ENCODE assay signal across 17 mouse cellular contexts in genomic region chr12:117252426-117252779, GRCm38 (mm10).
A peak's percentile ranks its signal among the peaks of the same experiment; 100 is the strongest.
DNase-seq lines count a peak whose midpoint lies in the region; ATAC-seq and TF ChIP-seq lines count a peak whose summit lies in the region.
"Had no signal": no experiment of that assay in that cellular context is flagged by ENCODE, and none has a peak within 500 bp of the region (broad histone marks: within the 10 kb centered on the region; RNA-seq: fewer than 3 reads in every experiment).

No protein-coding gene starts in this region.

- H3K36me3 ChIP-seq in forebrain, embryonic 12.5 days (replicated peaks) = peaks cover 47% of the 10 kb centered on the region
- H3K36me3 ChIP-seq in forebrain, embryonic 16.5 days (ENCODE audit: control insufficient read depth, insufficient read depth) = 0 out of 2 replicates have a peak, but pooled peaks cover 2% of the 10 kb centered on the region
- peaks cover 79% of the 10 kb centered on the region for H3K36me3 ChIP-seq in midbrain, embryonic 10.5 days
- peaks cover 10% of the 10 kb centered on the region for H3K36me3 ChIP-seq in midbrain, embryonic 16.5 days (ENCODE audit: control insufficient read depth, insufficient read depth, low read length)
- H3K36me3 ChIP-seq in liver, embryonic 15.5 days (replicated peaks) = no peaks in the 10 kb centered on the region
- H3K36me3 ChIP-seq in midbrain, embryonic 15.5 days (replicated peaks) = peaks cover 19% of the 10 kb centered on the region
- H3K36me3 ChIP-seq in thymus, adult 2 months (ENCODE audit: control insufficient read depth, insufficient read depth, low read length) = no peaks in the 10 kb centered on the region
- H3K36me3 ChIP-seq: heart, embryonic 12.5 days; hindbrain, embryonic 15.5 days had no signal

- H3K9me3 ChIP-seq in forebrain, embryonic 12.5 days = no peaks in the 10 kb centered on the region
- no peaks in the 10 kb centered on the region for H3K9me3 ChIP-seq in forebrain, embryonic 16.5 days (ENCODE audit: control insufficient read depth, low read length)
- H3K9me3 ChIP-seq in midbrain, embryonic 10.5 days (replicated peaks) = no peaks in the 10 kb centered on the region
- H3K9me3 ChIP-seq in midbrain, embryonic 16.5 days (replicated peaks; ENCODE audit: control insufficient read depth, low read length, poor library complexity, severe bottlenecking) = no peaks in the 10 kb centered on the region
- no peaks in the 10 kb centered on the region for H3K9me3 ChIP-seq in liver, embryonic 15.5 days (replicated peaks)
- no peaks in the 10 kb centered on the region for H3K9me3 ChIP-seq in midbrain, embryonic 15.5 days
- H3K9me3 ChIP-seq: heart, embryonic 12.5 days; hindbrain, embryonic 15.5 days had no signal

- H3K9ac ChIP-seq in forebrain, embryonic 12.5 days = no peak overlapping the region
- no peak overlapping the region for H3K9ac ChIP-seq in forebrain, embryonic 16.5 days (replicated peaks; ENCODE audit: low read depth, low read length)
- H3K9ac ChIP-seq in midbrain, embryonic 16.5 days (ENCODE audit: low read depth, low read length) = no peak overlapping the region
- no peak overlapping the region for H3K9ac ChIP-seq in liver, embryonic 15.5 days
- H3K9ac ChIP-seq in midbrain, embryonic 15.5 days = no peak overlapping the region
- H3K9ac ChIP-seq: heart, embryonic 12.5 days; hindbrain, embryonic 15.5 days; lung, embryonic 14.5 days had no signal

- H3K4me3 ChIP-seq in forebrain, embryonic 12.5 days (replicated peaks) = no peak overlapping the region
- H3K4me3 ChIP-seq in forebrain, embryonic 16.5 days (replicated peaks; ENCODE audit: low read length) = no peak overlapping the region
- H3K4me3 ChIP-seq in midbrain, embryonic 10.5 days = no peak overlapping the region
- no peak overlapping the region for H3K4me3 ChIP-seq in midbrain, embryonic 16.5 days (ENCODE audit: low read depth, low read length)
- H3K4me3 ChIP-seq in liver, embryonic 15.5 days (replicated peaks) = no peak overlapping the region
- H3K4me3 ChIP-seq in midbrain, embryonic 15.5 days = no peak overlapping the region
- H3K4me3 ChIP-seq in thymus, adult 2 months (ENCODE audit: control insufficient read depth, insufficient read depth, low read length) = no peak overlapping the region
- H3K4me3 ChIP-seq: heart, embryonic 12.5 days; hindbrain, embryonic 15.5 days had no signal

- no peak overlapping the region for H3K4me2 ChIP-seq in forebrain, embryonic 12.5 days
- no peak overlapping the region for H3K4me2 ChIP-seq in forebrain, embryonic 16.5 days (ENCODE audit: low read length)
- H3K4me2 ChIP-seq in midbrain, embryonic 16.5 days (ENCODE audit: low read length) = no peak overlapping the region
- peak overlapping the region; percentile 31 for H3K4me2 ChIP-seq in liver, embryonic 15.5 days
- H3K4me2 ChIP-seq in midbrain, embryonic 15.5 days = no peak overlapping the region
- H3K4me2 ChIP-seq: hindbrain, embryonic 15.5 days; lung, embryonic 14.5 days had no signal

- WGBS in forebrain, embryonic 12.5 days = 14% methylated on average over 3 of the region's 3 CpGs
- 18% methylated on average over 3 of the region's 3 CpGs for WGBS in forebrain, embryonic 16.5 days
- 15% methylated on average over 3 of the region's 3 CpGs for WGBS in midbrain, embryonic 10.5 days
- 10% methylated on average over 3 of the region's 3 CpGs for WGBS in midbrain, embryonic 16.5 days
- 12% methylated on average over 3 of the region's 3 CpGs for WGBS in liver, embryonic 15.5 days (ENCODE audit: insufficient replicate concordance)
- WGBS in midbrain, embryonic 15.5 days = 10% methylated on average over 3 of the region's 3 CpGs
- WGBS in thymus, adult 2 months = 30% methylated on average over 3 of the region's 3 CpGs

- H3K27ac ChIP-seq in forebrain, embryonic 12.5 days = peak overlapping the region; percentile 88; the same call in 1 of the 2 replicates
- no peak overlapping the region for H3K27ac ChIP-seq in forebrain, embryonic 16.5 days (ENCODE audit: low read length)
- peak overlapping the region; percentile 87 for H3K27ac ChIP-seq in midbrain, embryonic 10.5 days (replicated peaks)
- H3K27ac ChIP-seq in midbrain, embryonic 16.5 days (ENCODE audit: low read length) = no peak overlapping the region
- H3K27ac ChIP-seq in liver, embryonic 15.5 days (replicated peaks) = peak overlapping the region; percentile 45; the same call in 1 of the 2 replicates
- peak overlapping the region; percentile 70; the same call in 1 of the 2 replicates for H3K27ac ChIP-seq in midbrain, embryonic 15.5 days
- no peak overlapping the region for H3K27ac ChIP-seq in thymus, adult 2 months (ENCODE audit: control insufficient read depth, insufficient read depth, low read length)
- H3K27ac ChIP-seq: hindbrain, embryonic 15.5 days had no signal

- peaks cover 78% of the 10 kb centered on the region for H3K4me1 ChIP-seq in forebrain, embryonic 12.5 days
- peaks cover 29% of the 10 kb centered on the region for H3K4me1 ChIP-seq in forebrain, embryonic 16.5 days (replicated peaks; ENCODE audit: control insufficient read depth, insufficient read depth, low read length)
- H3K4me1 ChIP-seq in midbrain, embryonic 10.5 days = peaks cover 83% of the 10 kb centered on the region
- peaks cover 47% of the 10 kb centered on the region for H3K4me1 ChIP-seq in midbrain, embryonic 16.5 days (ENCODE audit: control insufficient read depth, insufficient read depth, low read length)
- H3K4me1 ChIP-seq in liver, embryonic 15.5 days (replicated peaks) = peaks cover 16% of the 10 kb centered on the region
- peaks cover 68% of the 10 kb centered on the region for H3K4me1 ChIP-seq in midbrain, embryonic 15.5 days
- H3K4me1 ChIP-seq in thymus, adult 2 months (replicated peaks; ENCODE audit: control insufficient read depth, insufficient read depth, low read length) = no peaks in the 10 kb centered on the region; the same call in none of the 2 replicates

- TF ChIP-seq POLR2A in thymus, adult 2 months (IDR thresholded peaks at IDR 0.05; ENCODE audit: control insufficient read depth, extremely low read depth, insufficient read depth, low read length, poor library complexity) = no peak

- 0 out of 2 replicates have a peak, but pooled peaks cover 3% of the 10 kb centered on the region for H3K27me3 ChIP-seq in forebrain, embryonic 12.5 days
- no peaks in the 10 kb centered on the region for H3K27me3 ChIP-seq in forebrain, embryonic 16.5 days (replicated peaks; ENCODE audit: control insufficient read depth, insufficient read depth, low read length)
- H3K27me3 ChIP-seq in midbrain, embryonic 10.5 days (ENCODE audit: low read depth, poor library complexity, severe bottlenecking) = no peaks in the 10 kb centered on the region
- no peaks in the 10 kb centered on the region for H3K27me3 ChIP-seq in midbrain, embryonic 16.5 days (ENCODE audit: control insufficient read depth, insufficient read depth, low read depth, low read length)
- no peaks in the 10 kb centered on the region for H3K27me3 ChIP-seq in liver, embryonic 15.5 days
- H3K27me3 ChIP-seq in midbrain, embryonic 15.5 days (replicated peaks) = no peaks in the 10 kb centered on the region
- H3K27me3 ChIP-seq in thymus, adult 2 months (ENCODE audit: control insufficient read depth, insufficient read depth, low read length) = no peaks in the 10 kb centered on the region
- H3K27me3 ChIP-seq: hindbrain, embryonic 15.5 days had no signal

- no peak for TF ChIP-seq CTCF in thymus, adult 2 months (IDR thresholded peaks at IDR 0.05; ENCODE audit: borderline replicate concordance, control insufficient read depth, extremely low read depth, insufficient read depth, low read length, poor library complexity)

- no peak for DNase-seq in midbrain, embryonic 10.5 days (ENCODE audit: low spot score)
- DNase-seq in c-Kit-positive CD71-positive TER-119-positive erythroid progenitor cells, embryonic 14.5 days (ENCODE audit: low spot score) = no peak
- no peak for DNase-seq in thymus, adult 2 months
- DNase-seq: adrenal gland, postnatal 14 days; cerebellum, adult 18-20 months; cerebellum, postnatal 36 days; lung, postnatal 4 days; thymus, postnatal 4 days had no signal

- no peak for ATAC-seq in forebrain, embryonic 12.5 days (ENCODE audit: low FRiP score)
- ATAC-seq in forebrain, embryonic 16.5 days = no peak
- no peak for ATAC-seq in midbrain, embryonic 16.5 days
- ATAC-seq in liver, embryonic 15.5 days (ENCODE audit: insufficient read depth) = no peak; the same call in 1 of the 2 replicates
- ATAC-seq in midbrain, embryonic 15.5 days (replicated peaks) = no peak
- ATAC-seq: intestine, postnatal 0 days had no signal

Comparison
In these comparisons a context has a peak if more than half of its experiments do, and no peak if none do; other contexts are left out.
1. H3K27ac ChIP-seq: peak in forebrain, embryonic 12.5 days (single experiment), midbrain, embryonic 10.5 days (single experiment), liver, embryonic 15.5 days (single experiment) and midbrain, embryonic 15.5 days (single experiment); none in forebrain, embryonic 16.5 days (single experiment), midbrain, embryonic 16.5 days (single experiment) and thymus, adult 2 months (single experiment).